15 mouse cellular contexts compared by ENCODE assay signal in the genomic region with DNA sequence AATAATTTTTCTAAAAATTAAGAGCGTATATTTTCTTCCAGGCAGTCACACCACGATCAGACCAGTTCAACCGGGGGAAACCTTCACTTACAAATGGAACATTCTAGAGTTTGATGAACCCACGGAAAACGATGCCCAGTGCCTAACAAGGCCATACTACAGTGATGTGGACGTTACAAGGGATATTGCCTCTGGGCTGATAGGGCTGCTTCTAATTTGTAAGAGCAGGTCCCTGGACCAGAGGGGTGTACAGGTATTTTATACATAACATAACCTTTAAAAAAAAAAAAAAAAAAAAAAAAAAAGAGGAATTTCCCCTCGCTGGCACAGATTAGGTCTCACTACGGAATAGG. TPM values are rescaled to one million over a fixed set of nuclear protein-coding genes. Genes with fewer than 3 reads are reported as not detected.
A peak's percentile ranks its signal among the peaks of the same experiment; 100 is the strongest.
DNase-seq lines count a peak whose midpoint lies in the region; ATAC-seq and TF ChIP-seq lines count a peak whose summit lies in the region.
"Had no signal": no experiment of that assay in that cellular context is flagged by ENCODE, and none has a peak within 500 bp of the region (broad histone marks: within the 10 kb centered on the region; RNA-seq: fewer than 3 reads in every experiment).

No protein-coding gene starts in this region.

- ATAC-seq in hindbrain, embryonic 11.5 days (ENCODE audit: low FRiP score) = peak; percentile 11; the same call in 1 of the 2 replicates
- ATAC-seq in midbrain, embryonic 12.5 days (ENCODE audit: low FRiP score, low read depth) = peak; percentile 2; the same call in 1 of the 2 replicates
- ATAC-seq in midbrain, embryonic 14.5 days (ENCODE audit: low FRiP score, low TSS enrichment) = no peak
- 0 out of 2 replicates have a peak, but pooled peaks have one; percentile 53 for ATAC-seq in hindbrain, postnatal 0 days
- 0 out of 2 replicates have a peak, but pooled peaks have one; percentile 31 for ATAC-seq in neural tube, embryonic 15.5 days (ENCODE audit: low FRiP score)

- no peak overlapping the region for H3K4me3 ChIP-seq in hindbrain, embryonic 11.5 days (ENCODE audit: low read depth, low read length)
- no peak overlapping the region for H3K4me3 ChIP-seq in hindbrain, embryonic 10.5 days
- H3K4me3 ChIP-seq in midbrain, embryonic 12.5 days = no peak overlapping the region
- H3K4me3 ChIP-seq in midbrain, embryonic 14.5 days (replicated peaks; ENCODE audit: low read depth, low read length) = no peak overlapping the region
- no peak overlapping the region for H3K4me3 ChIP-seq in hindbrain, postnatal 0 days (ENCODE audit: low read length)
- H3K4me3 ChIP-seq in neural tube, embryonic 15.5 days (replicated peaks) = no peak overlapping the region
- H3K4me3 ChIP-seq: erythroblast, embryonic 14.5 days; heart, adult 2 months had no signal

- no peak overlapping the region for H3K4me2 ChIP-seq in hindbrain, embryonic 11.5 days (replicated peaks; ENCODE audit: low read depth, low read length)
- H3K4me2 ChIP-seq in midbrain, embryonic 12.5 days (replicated peaks) = no peak overlapping the region
- no peak overlapping the region for H3K4me2 ChIP-seq in midbrain, embryonic 14.5 days (ENCODE audit: low read length)
- no peak overlapping the region for H3K4me2 ChIP-seq in hindbrain, postnatal 0 days (ENCODE audit: low read depth, low read length)
- H3K4me2 ChIP-seq in neural tube, embryonic 15.5 days = no peak overlapping the region

- no peaks in the 10 kb centered on the region for H3K27me3 ChIP-seq in hindbrain, embryonic 11.5 days (ENCODE audit: control insufficient read depth, insufficient read depth, low read length)
- no peaks in the 10 kb centered on the region for H3K27me3 ChIP-seq in hindbrain, embryonic 10.5 days (ENCODE audit: insufficient read depth, poor library complexity, severe bottlenecking)
- no peaks in the 10 kb centered on the region for H3K27me3 ChIP-seq in midbrain, embryonic 12.5 days
- H3K27me3 ChIP-seq in midbrain, embryonic 14.5 days (ENCODE audit: control insufficient read depth, insufficient read depth, low read length) = no peaks in the 10 kb centered on the region
- no peaks in the 10 kb centered on the region for H3K27me3 ChIP-seq in hindbrain, postnatal 0 days (ENCODE audit: insufficient read depth, low read length)
- H3K27me3 ChIP-seq in neural tube, embryonic 15.5 days (replicated peaks) = no peaks in the 10 kb centered on the region
- H3K27me3 ChIP-seq: embryonic facial prominence, embryonic 12.5 days; heart, embryonic 15.5 days; limb, embryonic 12.5 days had no signal

- TF ChIP-seq CTCF in hindbrain, postnatal 0 days (IDR thresholded peaks at IDR 0.05; ENCODE audit: low read depth) = no peak

- no peaks in the 10 kb centered on the region for H3K4me1 ChIP-seq in hindbrain, embryonic 11.5 days (replicated peaks; ENCODE audit: control insufficient read depth, insufficient read depth, low read length)
- peaks cover 5% of the 10 kb centered on the region; the same call in 1 of the 2 replicates for H3K4me1 ChIP-seq in hindbrain, embryonic 10.5 days (replicated peaks)
- H3K4me1 ChIP-seq in midbrain, embryonic 12.5 days = no peaks in the 10 kb centered on the region
- no peaks in the 10 kb centered on the region for H3K4me1 ChIP-seq in midbrain, embryonic 14.5 days (ENCODE audit: control insufficient read depth, insufficient read depth, low read length)
- no peaks in the 10 kb centered on the region for H3K4me1 ChIP-seq in hindbrain, postnatal 0 days (ENCODE audit: insufficient read depth, low read length)
- H3K4me1 ChIP-seq in neural tube, embryonic 15.5 days = peaks cover 5% of the 10 kb centered on the region
- H3K4me1 ChIP-seq: embryonic facial prominence, embryonic 12.5 days; heart, embryonic 15.5 days had no signal

- H3K27ac ChIP-seq in hindbrain, embryonic 11.5 days (ENCODE audit: low read depth, low read length) = no peak overlapping the region
- H3K27ac ChIP-seq in hindbrain, embryonic 10.5 days = no peak overlapping the region
- no peak overlapping the region for H3K27ac ChIP-seq in midbrain, embryonic 12.5 days (replicated peaks)
- H3K27ac ChIP-seq in midbrain, embryonic 14.5 days (replicated peaks; ENCODE audit: low read depth, low read length) = no peak overlapping the region
- H3K27ac ChIP-seq in hindbrain, postnatal 0 days = no peak overlapping the region
- H3K27ac ChIP-seq in neural tube, embryonic 15.5 days (replicated peaks) = no peak overlapping the region
- H3K27ac ChIP-seq: embryonic facial prominence, embryonic 12.5 days; heart, adult 2 months; heart, embryonic 15.5 days; limb, embryonic 12.5 days; liver, embryonic 14.5 days; lung, embryonic 15.5 days had no signal

- no peak overlapping the region for H3K9ac ChIP-seq in hindbrain, embryonic 11.5 days (ENCODE audit: low read depth, low read length)
- H3K9ac ChIP-seq in midbrain, embryonic 12.5 days (replicated peaks) = no peak overlapping the region
- no peak overlapping the region for H3K9ac ChIP-seq in midbrain, embryonic 14.5 days (replicated peaks; ENCODE audit: low read length)
- no peak overlapping the region for H3K9ac ChIP-seq in hindbrain, postnatal 0 days (replicated peaks; ENCODE audit: low read length)
- H3K9ac ChIP-seq in neural tube, embryonic 15.5 days (replicated peaks) = no peak overlapping the region
- H3K9ac ChIP-seq: embryonic facial prominence, embryonic 12.5 days; heart, embryonic 15.5 days; limb, embryonic 12.5 days; liver, embryonic 14.5 days had no signal

- DNase-seq in hindbrain, embryonic 11.5 days (ENCODE audit: low spot score) = no peak
- no peak for DNase-seq in hindbrain, embryonic 10.5 days (ENCODE audit: low spot score)
- no peak for DNase-seq in midbrain, embryonic 14.5 days
- no peak for DNase-seq in hindbrain, postnatal 0 days (ENCODE audit: low spot score)
- DNase-seq in adrenal gland, postnatal 25 days = no peak
- DNase-seq: kidney, adult 11 months had no signal

- H3K9me3 ChIP-seq in hindbrain, embryonic 11.5 days (ENCODE audit: control insufficient read depth, low read length) = no peaks in the 10 kb centered on the region
- no peaks in the 10 kb centered on the region for H3K9me3 ChIP-seq in hindbrain, embryonic 10.5 days
- H3K9me3 ChIP-seq in midbrain, embryonic 12.5 days = no peaks in the 10 kb centered on the region
- no peaks in the 10 kb centered on the region for H3K9me3 ChIP-seq in midbrain, embryonic 14.5 days (ENCODE audit: control insufficient read depth, low read length)
- H3K9me3 ChIP-seq in hindbrain, postnatal 0 days (ENCODE audit: low read length) = no peaks in the 10 kb centered on the region
- H3K9me3 ChIP-seq in neural tube, embryonic 15.5 days (replicated peaks) = no peaks in the 10 kb centered on the region
- H3K9me3 ChIP-seq: embryonic facial prominence, embryonic 12.5 days; heart, embryonic 15.5 days; limb, embryonic 12.5 days; lung, embryonic 15.5 days had no signal

- no peaks in the 10 kb centered on the region for H3K36me3 ChIP-seq in hindbrain, embryonic 11.5 days (ENCODE audit: control insufficient read depth, insufficient read depth, low read length)
- no peaks in the 10 kb centered on the region for H3K36me3 ChIP-seq in hindbrain, embryonic 10.5 days
- no peaks in the 10 kb centered on the region for H3K36me3 ChIP-seq in midbrain, embryonic 12.5 days
- no peaks in the 10 kb centered on the region for H3K36me3 ChIP-seq in midbrain, embryonic 14.5 days (ENCODE audit: control insufficient read depth, insufficient read depth, low read length)
- no peaks in the 10 kb centered on the region for H3K36me3 ChIP-seq in hindbrain, postnatal 0 days (ENCODE audit: insufficient read depth, low read length)
- H3K36me3 ChIP-seq in neural tube, embryonic 15.5 days = no peaks in the 10 kb centered on the region
- H3K36me3 ChIP-seq: embryonic facial prominence, embryonic 12.5 days; heart, embryonic 15.5 days; limb, embryonic 12.5 days; lung, embryonic 15.5 days had no signal

- 54% methylated on average over 8 of the region's 8 CpGs for WGBS in hindbrain, embryonic 11.5 days
- WGBS in hindbrain, embryonic 10.5 days = 47% methylated on average over 8 of the region's 8 CpGs
- WGBS in midbrain, embryonic 12.5 days = 51% methylated on average over 8 of the region's 8 CpGs
- WGBS in midbrain, embryonic 14.5 days = 48% methylated on average over 8 of the region's 8 CpGs
- WGBS in hindbrain, postnatal 0 days = 44% methylated on average over 8 of the region's 8 CpGs
- 54% methylated on average over 8 of the region's 8 CpGs for WGBS in neural tube, embryonic 15.5 days

RNA-seq across cellular contexts. Expression of a gene that starts 33.2 kb away (rescaled TPM):
- polyA plus RNA-seq in hindbrain, embryonic 11.5 days (2014; fragmentation: Nextera tagmentation; extraction: Ambion mirVana) = 0.28 TPM in 2 replicates
- 0.30 and 0.34 TPM in 2 replicates for polyA plus RNA-seq in hindbrain, embryonic 10.5 days (2016; fragmentation: Nextera tagmentation; extraction: Ambion mirVana)
- polyA plus RNA-seq in midbrain, embryonic 12.5 days (2016; fragmentation: Nextera tagmentation; extraction: Ambion mirVana) = 0.13 and 0.34 TPM in 2 replicates
- polyA plus RNA-seq in midbrain, embryonic 14.5 days (2014; fragmentation: Nextera tagmentation; extraction: Ambion mirVana) = 0.05 and 0.07 TPM in 2 replicates
- 0.26 and 0.40 TPM in 2 replicates for total RNA-seq in hindbrain, postnatal 0 days (2014; rRNA removed)
- polyA plus RNA-seq in hindbrain, postnatal 0 days (2015; fragmentation: Nextera tagmentation; extraction: Ambion mirVana) = 0.09 and 0.14 TPM in 2 replicates
- 0.10 and 0.26 TPM in 2 replicates for polyA plus RNA-seq in neural tube, embryonic 15.5 days (2015; fragmentation: Nextera tagmentation; extraction: Ambion mirVana)
- total RNA-seq in adrenal gland, postnatal 25 days (2021) = 12.9 and 17.4 TPM in 2 replicates
